Mouse (Mus musculus) left cerebral cortex, adult 2 months (tissue): Measurements from ENCODE around the gene Zfp385b. TPM values are rescaled to one million over a fixed set of nuclear protein-coding genes. Genes with fewer than 3 reads are reported as not detected.

ENCODE experiments used
- DNase-seq, 2 experiments: peaks; one replicate each; pipeline ENCODE4 v3.0.0; 2021 to 2022; ENCODE audit warnings: low spot score in 2 of 2, mixed read lengths in 1 of 2; ENCODE audit errors: extremely low spot score in 1 of 2
- H3K27ac ChIP-seq: fragments of 200-600 bp; 2 replicates; pipeline ENCODE4 v1.8.1; 2022
- H3K4me3 ChIP-seq: fragments of 200-600 bp; 2 replicates; pipeline ENCODE4 v1.8.1; 2022
- CTCF ChIP-seq: fragments of 200-600 bp; IDR thresholded peaks from 2 replicates; pipeline ENCODE4 v1.8.1; 2022; ENCODE audit warnings: antibody characterized with exemption, mild to moderate bottlenecking, moderate library complexity
- intact Hi-C: fragments of 180-260 bp; cut with DNase I; formaldehyde crosslinking; loops from one replicate; pipeline ENCODE4 v1.15.1; 2025
- total RNA-seq, 2 experiments: library from RNA; stranded (reverse); gene quantifications; 2 replicates each; pipeline ENCODE4 v1.2.3; 2021

Zfp385b gene
- total RNA-seq, 2 experiments from 2014 or later: 47.8 to 54.1 TPM

DNA sequence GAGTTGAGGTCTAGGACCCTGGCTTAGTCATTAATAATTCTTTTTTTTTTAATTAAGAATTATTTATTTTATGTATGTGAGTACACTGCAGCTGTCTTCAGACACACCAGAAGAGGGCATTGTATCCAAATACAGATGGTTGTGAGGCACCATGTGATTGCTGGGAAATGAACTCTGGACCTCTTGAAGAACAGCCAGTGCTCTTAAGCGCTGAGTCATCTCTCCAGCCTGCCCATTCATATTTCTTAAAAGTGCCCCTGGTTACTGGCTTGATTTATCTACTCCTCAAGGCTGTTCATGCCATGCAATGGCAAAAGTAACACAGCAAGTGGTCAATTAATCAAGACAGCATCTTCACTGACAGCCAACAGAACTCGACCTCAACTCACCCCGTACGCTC is 130.8 kb downstream of the Zfp385b start:
- intact Hi-C loops: no loop called here
- Histone ChIP-seq H3K4me3 (no peak overlapping the region), H3K27ac (no peak overlapping the region)
- TF ChIP-seq CTCF: no peak; the same call in 1 of the 2 replicates
- no peak for DNase-seq

DNA sequence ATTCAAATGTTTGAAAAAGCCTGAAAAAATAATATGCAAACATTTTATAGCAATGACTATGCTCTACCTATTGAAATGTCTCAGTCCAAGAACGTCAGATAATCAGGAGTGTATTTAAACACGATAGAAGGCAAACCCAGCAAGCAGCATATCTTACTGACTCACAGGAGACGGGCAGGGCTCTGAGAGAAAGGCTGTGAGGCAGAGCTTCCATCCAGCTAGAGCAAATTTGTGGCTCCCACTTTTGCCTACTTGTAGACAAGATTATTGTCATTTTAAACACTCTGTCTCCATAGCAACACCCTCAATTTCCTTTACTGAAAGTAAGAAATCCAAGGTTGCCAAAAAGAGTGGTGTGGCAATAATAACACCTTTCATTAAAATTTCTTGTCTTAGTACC is 135.4 kb downstream of the Zfp385b start:
- intact Hi-C loops: no loop called here
- Histone ChIP-seq H3K27ac (peak overlapping the region; percentile 19; the same call in 1 of the 2 replicates), H3K4me3 (no peak overlapping the region)
- no peak for DNase-seq
- TF ChIP-seq CTCF: no peak

DNA sequence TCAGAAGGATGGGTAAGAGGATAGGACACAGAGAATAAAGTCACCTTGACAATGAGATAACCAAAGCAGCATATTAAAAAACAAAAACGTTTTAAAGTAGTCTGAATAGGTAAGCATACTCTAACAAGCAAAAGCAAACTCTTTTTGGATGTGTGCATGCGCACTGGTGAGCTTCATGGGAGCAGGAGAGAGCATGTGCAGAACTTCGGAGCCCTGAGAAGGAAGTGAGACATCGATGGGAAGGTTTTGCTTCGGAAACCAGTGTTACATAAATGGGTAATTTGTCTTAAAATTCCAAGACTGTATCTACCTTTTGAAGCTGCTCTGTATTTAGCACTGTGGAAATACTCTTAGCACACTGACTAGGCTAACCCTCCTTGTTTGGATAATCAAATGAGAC is 137.2 kb downstream of the Zfp385b start:
- DNase-seq: no peak
- H3K4me3 ChIP-seq: no peak overlapping the region
- no peak for TF ChIP-seq CTCF
- intact Hi-C loops: no loop called here
- H3K27ac ChIP-seq: peak overlapping the region; percentile 34; the same call in 1 of the 2 replicates

DNA sequence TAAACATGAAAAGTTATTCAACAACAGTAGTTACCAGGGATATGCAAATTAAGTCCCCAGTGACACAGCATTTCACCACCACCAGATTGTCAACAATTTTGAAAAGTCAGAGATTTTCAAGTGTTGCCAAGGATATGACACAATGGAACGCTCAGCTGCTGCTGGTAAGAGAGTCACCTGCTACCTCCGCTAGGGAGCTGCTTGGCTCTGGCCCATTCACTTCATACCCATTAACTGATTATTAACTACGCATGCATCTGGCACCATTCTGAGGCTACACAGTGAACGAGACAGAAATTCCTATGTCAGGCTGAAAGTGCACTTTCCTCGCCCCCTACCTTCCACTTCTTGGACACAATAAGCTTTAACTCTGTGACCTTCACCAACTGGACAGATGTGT is 137.7 kb downstream of the Zfp385b start:
- no peak overlapping the region; the same call in 1 of the 2 replicates for H3K27ac ChIP-seq
- no peak for DNase-seq
- intact Hi-C loops: no loop called here
- H3K4me3 ChIP-seq: no peak overlapping the region
- TF ChIP-seq CTCF: no peak

DNA sequence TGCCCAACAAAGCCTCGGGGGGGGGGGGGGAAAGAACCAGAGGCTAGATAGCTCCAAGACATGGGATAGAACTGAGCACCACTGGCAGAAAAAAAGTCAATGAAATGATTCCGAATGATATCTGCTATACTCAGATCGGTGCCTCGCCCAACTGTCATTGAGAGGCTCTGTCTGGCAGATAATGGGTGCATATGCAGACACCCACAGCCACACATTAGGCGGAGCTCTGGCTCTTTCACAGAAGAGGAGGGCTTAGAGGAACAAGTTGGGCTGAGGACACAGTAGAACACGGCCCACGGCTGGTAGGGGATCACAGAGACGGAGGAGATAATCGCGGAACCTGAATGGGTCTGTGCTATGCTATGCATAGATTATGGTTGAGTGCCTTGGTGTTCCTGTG is 145.7 kb downstream of the Zfp385b start:
- intact Hi-C loops: no loop called here
- DNase-seq: no peak
- no peak overlapping the region for H3K27ac ChIP-seq
- TF ChIP-seq CTCF: no peak
- H3K4me3 ChIP-seq: no peak overlapping the region

DNA sequence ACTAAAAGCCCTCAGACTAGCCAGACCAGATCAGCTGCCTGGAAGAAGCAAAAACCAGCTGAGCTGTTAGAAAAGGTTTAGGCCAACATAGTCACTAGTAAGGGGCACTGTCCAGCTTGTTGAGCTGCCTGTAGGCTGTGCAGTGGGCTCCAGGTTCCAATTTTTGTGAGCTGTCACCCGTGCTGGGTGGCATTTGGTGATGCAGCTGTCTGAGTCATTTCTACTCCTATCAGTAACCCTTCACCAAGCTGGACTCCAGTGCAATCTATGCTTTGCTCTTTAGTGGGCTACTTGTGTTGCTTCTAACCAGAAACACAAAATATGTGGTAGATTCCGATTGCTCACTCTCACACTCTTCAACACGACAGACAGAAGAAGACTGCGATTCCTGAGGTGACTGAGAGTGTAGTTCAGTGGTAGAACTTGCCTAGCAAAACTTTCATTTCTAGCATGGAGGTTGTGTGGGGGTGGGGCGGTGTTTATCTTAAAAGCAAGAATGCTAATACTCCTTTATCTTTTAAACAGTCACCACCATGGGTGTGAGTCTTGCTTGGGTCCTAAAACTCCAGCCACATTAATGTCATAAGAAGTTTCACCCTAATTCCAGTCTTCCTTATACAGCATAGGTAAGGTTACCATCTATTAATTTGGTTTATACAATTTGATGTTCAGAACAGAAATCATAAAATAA is 147.1 kb downstream of the Zfp385b start:
- H3K27ac ChIP-seq: no peak overlapping the region
- DNase-seq: no peak
- H3K4me3 ChIP-seq: no peak overlapping the region
- no peak for TF ChIP-seq CTCF
- intact Hi-C loops: no loop called here

DNA sequence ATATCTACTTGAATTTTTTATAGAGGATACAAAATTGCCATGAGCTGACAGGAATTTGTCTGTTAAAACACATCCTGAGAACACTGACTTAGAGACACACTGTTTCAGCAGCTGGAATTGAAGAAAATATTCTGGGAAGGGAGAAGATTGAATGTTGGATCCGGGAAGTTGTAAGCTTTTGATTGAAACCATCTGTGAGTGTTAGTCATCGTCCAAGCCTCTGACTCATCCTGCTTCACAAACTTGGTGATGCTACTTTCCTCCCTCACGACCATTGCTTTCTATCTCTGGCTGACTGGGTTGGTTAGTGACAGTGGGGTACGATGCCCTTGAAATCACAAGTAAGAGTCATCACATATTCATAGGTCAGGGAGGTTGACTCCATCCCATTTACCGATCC is 157.3 kb downstream of the Zfp385b start:
- Histone ChIP-seq H3K27ac (0 out of 2 replicates have a peak overlapping the region, but pooled peaks have one; percentile 9), H3K4me3 (no peak overlapping the region)
- DNase-seq: peak; percentile 33 to 37
- intact Hi-C loops: no loop called here
- TF ChIP-seq CTCF: no peak

DNA sequence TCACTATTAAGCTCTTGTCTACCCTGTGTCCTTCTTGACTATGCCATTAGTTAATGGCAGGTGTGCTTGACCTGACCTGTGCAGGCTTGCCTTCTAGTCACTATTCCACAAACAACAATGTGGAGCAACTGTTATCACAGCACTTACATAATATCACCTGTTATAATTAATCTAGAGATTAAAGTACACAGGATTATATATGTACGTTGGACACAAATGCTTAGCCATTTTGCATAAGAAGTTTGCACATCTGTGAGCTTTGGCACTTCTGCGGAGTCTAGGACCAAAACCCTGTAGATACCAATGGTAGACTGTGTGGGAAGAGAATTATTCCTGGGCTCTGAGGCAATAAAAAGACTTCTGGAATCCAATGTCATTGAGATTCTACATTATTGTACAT is 165.8 kb downstream of the Zfp385b start:
- Histone ChIP-seq H3K27ac (no peak overlapping the region), H3K4me3 (no peak overlapping the region)
- no peak for TF ChIP-seq CTCF
- intact Hi-C loops: no loop called here
- DNase-seq: no peak

DNA sequence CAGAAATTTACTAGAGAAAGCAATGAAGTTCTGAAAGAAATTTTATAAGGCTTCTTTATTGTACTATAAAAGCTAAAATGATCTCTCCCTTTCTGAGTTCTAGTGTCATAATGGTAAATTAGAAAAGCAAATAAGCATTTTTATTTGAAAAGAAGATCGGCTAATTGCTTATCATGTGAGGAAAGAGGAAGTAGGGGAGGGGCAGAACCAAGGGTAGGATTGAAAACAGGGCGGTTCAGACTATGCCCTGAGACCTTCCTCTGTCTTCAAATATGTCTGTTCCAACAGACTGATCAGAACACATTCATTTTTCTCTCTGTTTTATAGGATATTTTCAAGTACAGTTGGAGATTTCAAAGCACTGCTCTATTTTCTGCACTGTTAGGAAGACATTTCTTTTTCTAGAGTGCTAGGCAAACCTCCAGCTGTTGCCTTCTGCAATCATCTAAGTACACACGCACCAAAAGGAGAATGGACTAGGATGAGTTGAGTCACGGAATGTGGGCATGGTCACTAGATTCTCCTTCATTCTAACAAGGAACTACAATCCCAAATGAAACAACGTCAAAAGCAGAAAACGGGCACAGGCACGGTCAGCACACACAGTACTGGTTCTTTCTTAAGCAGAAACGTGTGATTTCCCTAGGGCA is 177.8 kb downstream of the Zfp385b start:
- no peak overlapping the region for H3K4me3 ChIP-seq
- intact Hi-C loops: no loop called here
- peak overlapping the region; percentile 50; the same call in 1 of the 2 replicates for H3K27ac ChIP-seq
- no peak for DNase-seq
- no peak for TF ChIP-seq CTCF

DNA sequence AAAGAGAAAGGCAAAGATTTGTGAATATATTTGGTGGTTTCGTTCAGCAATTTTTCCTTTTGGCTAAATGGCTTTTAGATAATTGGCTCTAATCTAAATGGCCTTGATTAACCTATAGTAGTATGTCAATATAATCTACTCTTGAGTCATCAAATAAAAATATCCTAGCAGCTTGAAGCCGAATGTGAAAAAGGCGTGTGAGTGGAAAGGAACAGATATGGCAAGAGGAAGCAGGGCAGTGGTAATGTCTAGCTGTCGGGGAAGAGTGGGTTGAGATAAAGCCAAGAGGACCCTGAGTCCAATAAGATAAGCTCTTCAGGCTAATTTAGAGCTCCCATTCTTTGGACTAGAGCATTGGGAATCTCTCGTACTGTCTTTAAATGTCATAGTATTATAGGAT is 179.4 kb downstream of the Zfp385b start:
- TF ChIP-seq CTCF: no peak
- Histone ChIP-seq H3K4me3 (no peak overlapping the region), H3K27ac (no peak overlapping the region)
- intact Hi-C loops: no loop called here
- no peak for DNase-seq

DNA sequence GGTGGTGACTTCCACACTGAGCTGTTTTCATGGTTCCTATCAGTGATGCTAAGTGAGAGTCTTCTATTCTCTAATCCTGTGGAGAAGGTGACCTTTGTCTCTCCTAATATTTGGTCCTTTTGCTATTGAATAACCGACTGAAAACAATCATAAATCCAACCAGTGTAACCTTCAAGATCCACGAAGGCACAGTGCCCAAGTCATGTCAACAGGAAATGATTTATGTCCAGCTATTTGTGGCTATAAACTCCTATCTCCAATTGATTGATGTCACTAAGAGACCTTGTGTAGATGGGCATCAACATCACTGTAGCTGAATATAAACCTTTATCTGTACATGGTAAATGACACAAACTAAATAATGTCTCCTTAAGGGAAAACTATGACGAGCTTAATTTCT is 187.8 kb downstream of the Zfp385b start:
- Histone ChIP-seq H3K4me3 (no peak overlapping the region), H3K27ac (no peak overlapping the region)
- DNase-seq: no peak
- intact Hi-C loops: no loop called here
- no peak for TF ChIP-seq CTCF

DNA sequence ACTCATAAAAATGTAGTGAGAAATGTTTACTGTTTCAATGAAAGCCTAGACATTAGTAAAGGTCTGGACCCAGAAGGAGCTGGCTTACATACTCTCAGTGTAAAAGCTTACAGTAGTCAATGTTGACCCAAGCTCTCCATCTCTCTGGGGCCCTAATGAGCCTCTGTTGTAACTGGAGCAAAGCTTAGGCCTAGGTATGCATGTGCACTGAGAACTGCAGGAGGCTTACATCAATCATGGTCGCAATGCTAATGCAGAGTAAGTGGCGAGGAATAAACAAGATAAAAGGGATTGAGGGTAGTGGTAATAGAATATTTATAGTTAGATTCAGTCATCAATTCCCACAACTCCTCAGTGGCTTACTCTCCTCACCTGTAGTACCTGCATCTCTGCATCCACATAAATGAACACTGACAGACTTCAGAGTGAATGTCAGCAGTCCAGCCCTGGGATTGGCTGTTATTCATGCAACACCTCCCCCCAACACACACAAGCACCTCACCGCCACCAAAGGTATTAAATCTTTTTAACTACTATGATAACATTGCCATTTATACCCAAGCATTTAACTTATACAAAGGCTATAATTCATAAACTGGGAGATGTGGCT is 191.7 kb downstream of the Zfp385b start:
- no peak for DNase-seq
- intact Hi-C loops: no loop called here
- TF ChIP-seq CTCF: no peak
- H3K4me3 ChIP-seq: no peak overlapping the region
- H3K27ac ChIP-seq: no peak overlapping the region
